Mouse (Mus musculus) neural tube, embryonic 12.5 days (tissue): ENCODE measurements around the gene Hyal1. TPM values are rescaled to one million over a fixed set of nuclear protein-coding genes. Genes with fewer than 3 reads are reported as not detected.
"Not testable (repeated sequence)": the region's sequence is repeated elsewhere in the genome, so short reads cannot be mapped to it uniquely, and the experiment has no call there.

Source experiments
- ATAC-seq: fragments of 200-750 bp; cut with Nextera tagmentation; 2 replicates; pipeline ENCODE4 v1.8.0; 2017; ENCODE audit warnings: low read depth, mild to moderate bottlenecking, moderate TSS enrichment, moderate library complexity; ENCODE audit not compliant: low FRiP score
- H3K27ac ChIP-seq: fragments of 300-500 bp; sonication (generic); 2 replicates; pipeline ENCODE4 v1.5.1; 2016
- H3K27me3 ChIP-seq: fragments of 300-500 bp; sonication (generic); replicated peaks from 2 replicates; pipeline ENCODE4 v1.6.1; 2016; ENCODE audit warnings: mild to moderate bottlenecking
- H3K36me3 ChIP-seq: fragments of 300-500 bp; sonication (generic); 2 replicates; pipeline ENCODE4 v1.6.1; 2016; ENCODE audit warnings: mild to moderate bottlenecking
- H3K4me1 ChIP-seq: fragments of 300-500 bp; sonication (generic); 2 replicates; pipeline ENCODE4 v1.6.1; 2016
- H3K4me2 ChIP-seq: fragments of 300-500 bp; sonication (generic); replicated peaks from 2 replicates; pipeline ENCODE4 v1.6.1; 2016; ENCODE audit warnings: mild to moderate bottlenecking
- H3K4me3 ChIP-seq: fragments of 300-500 bp; sonication (generic); 2 replicates; pipeline ENCODE4 v1.5.1; 2016
- H3K9ac ChIP-seq: fragments of 300-500 bp; sonication (generic); 2 replicates; pipeline ENCODE4 v1.6.1; 2016; ENCODE audit warnings: mild to moderate bottlenecking
- H3K9me3 ChIP-seq: fragments of 300-500 bp; sonication (generic); 2 replicates; pipeline ENCODE4 v1.6.1; 2016; ENCODE audit warnings: mild to moderate bottlenecking
- whole genome bisulfite sequencing: fragments of 180-500 bp; shearing (Covaris S2); methylation state at CpG from one replicate; pipeline ENCODE4 v1.1.7; 2016; 5-methylcytosine and 5-hydroxymethylcytosine counted together
- polyA plus RNA-seq: library from polyadenylated mRNA; unstranded; fragments of >200 nt; fragmentation: Nextera tagmentation; extraction: Ambion mirVana; gene quantifications from 2 replicates; pipeline ENCODE4 v1.2.1, GENCODE M21; 2016

Gene Hyal1
- polyA plus RNA-seq, 1 experiment from 2014 or later = 7.5 TPM

GRCm38 (mm10) chr9:107567702-107568319, 8.9 kb upstream of the Hyal1 start, which contains the start of gene Hyal2:
Hyal2 (plus strand) TSS chr9:107567945.
- peaks cover 57% of the 10 kb centered on the region for H3K4me1 ChIP-seq
- no peak for ATAC-seq
- peak within 1 kb of the TSS; percentile 90 for H3K4me2 ChIP-seq
- H3K4me3 ChIP-seq = peak within 1 kb of the TSS; percentile 60
- H3K36me3 ChIP-seq = peaks cover 37% of the 10 kb centered on the region
- H3K27me3 ChIP-seq = no peaks in the 10 kb centered on the region
- 6% methylated on average over 18 of the region's 18 CpGs for WGBS
- peak within 1 kb of the TSS; percentile 72 for H3K9ac ChIP-seq
- no peaks in the 10 kb centered on the region for H3K9me3 ChIP-seq
- H3K27ac ChIP-seq = peak within 1 kb of the TSS; percentile 51

- H3K27me3 ChIP-seq = no peaks in the 10 kb centered on the region
- H3K27ac ChIP-seq = peak overlapping the region; percentile 51
- under 1% methylated on average over 41 of the region's 41 CpGs for WGBS
- H3K4me2 ChIP-seq = peak overlapping the region; percentile 90
- peaks cover 44% of the 10 kb centered on the region for H3K36me3 ChIP-seq
- H3K9me3 ChIP-seq = no peaks in the 10 kb centered on the region
- peak; percentile 88 for ATAC-seq
- H3K4me3 ChIP-seq = peak overlapping the region; percentile 60
- peaks cover 53% of the 10 kb centered on the region for H3K4me1 ChIP-seq
- H3K9ac ChIP-seq = peak overlapping the region; percentile 72
Observed at GRCm38 (mm10) chr9:107568331-107569261, 8.1 kb upstream of the Hyal1 start.

- no peaks in the 10 kb centered on the region for H3K27me3 ChIP-seq
- H3K4me1 ChIP-seq = peaks cover 46% of the 10 kb centered on the region
- H3K4me2 ChIP-seq = peak overlapping the region; percentile 90
- H3K36me3 ChIP-seq = peaks cover 49% of the 10 kb centered on the region
- H3K9me3 ChIP-seq = no peaks in the 10 kb centered on the region
- H3K4me3 ChIP-seq = peak overlapping the region; percentile 60
- under 1% methylated on average over 23 of the region's 23 CpGs for WGBS
- peak overlapping the region; percentile 72 for H3K9ac ChIP-seq
- peak overlapping the region; percentile 51; the same call in 1 of the 2 replicates for H3K27ac ChIP-seq
- ATAC-seq = peak; percentile 46
Observed at GRCm38 (mm10) chr9:107569270-107569669, 7.5 kb upstream of the Hyal1 start.

- Histone ChIP-seq H3K36me3 (peaks cover 53% of the 10 kb centered on the region), H3K27me3 (no peaks in the 10 kb centered on the region), H3K4me1 (peaks cover 45% of the 10 kb centered on the region), H3K4me2 (peak overlapping the region; percentile 90), H3K4me3 (peak overlapping the region; percentile 60), H3K9ac (peak overlapping the region; percentile 72), H3K9me3 (no peaks in the 10 kb centered on the region), H3K27ac (no peak overlapping the region)
- WGBS = 59% methylated on average over 13 of the region's 13 CpGs
- no peak for ATAC-seq
Observed at GRCm38 (mm10) chr9:107570016-107570415, 6.7 kb upstream of the Hyal1 start.

GRCm38 (mm10) chr9:107570845-107571244, 5.9 kb upstream of the Hyal1 start:
- ATAC-seq = no peak
- WGBS = 96% methylated on average over 21 of the region's 21 CpGs
- Histone ChIP-seq H3K27me3 (no peaks in the 10 kb centered on the region), H3K9me3 (no peaks in the 10 kb centered on the region), H3K9ac (no peak overlapping the region), H3K27ac (no peak overlapping the region), H3K4me1 (peaks cover 45% of the 10 kb centered on the region), H3K36me3 (peaks cover 46% of the 10 kb centered on the region), H3K4me3 (peak overlapping the region; percentile 60; the same call in 1 of the 2 replicates), H3K4me2 (peak overlapping the region; percentile 90)

- Histone ChIP-seq H3K4me2 (peak overlapping the region; percentile 90), H3K27me3 (no peaks in the 10 kb centered on the region), H3K27ac (no peak overlapping the region), H3K9me3 (no peaks in the 10 kb centered on the region), H3K9ac (no peak overlapping the region), H3K4me1 (peaks cover 53% of the 10 kb centered on the region), H3K36me3 (peaks cover 46% of the 10 kb centered on the region), H3K4me3 (no peak overlapping the region)
- ATAC-seq = no peak
- 95% methylated on average over 22 of the region's 22 CpGs for WGBS
Observed at GRCm38 (mm10) chr9:107571534-107572326, 5.0 kb upstream of the Hyal1 start.

- no peak overlapping the region for H3K4me3 ChIP-seq
- 100% methylated on average over 2 of the region's 2 CpGs for WGBS
- H3K9me3 ChIP-seq = no peaks in the 10 kb centered on the region
- 0 out of 2 replicates have a peak overlapping the region, but pooled peaks have one; percentile 24 for H3K4me2 ChIP-seq
- no peaks in the 10 kb centered on the region for H3K27me3 ChIP-seq
- H3K9ac ChIP-seq = no peak overlapping the region
- H3K4me1 ChIP-seq = peaks cover 55% of the 10 kb centered on the region
- H3K27ac ChIP-seq = no peak overlapping the region
- ATAC-seq = no peak
- H3K36me3 ChIP-seq = peaks cover 46% of the 10 kb centered on the region
Observed at GRCm38 (mm10) chr9:107572327-107572662, 4.4 kb upstream of the Hyal1 start.

GRCm38 (mm10) chr9:107573774-107574173, 3.0 kb upstream of the Hyal1 start:
- not testable (repeated sequence) for H3K9me3 ChIP-seq, H3K9ac ChIP-seq, H3K4me2 ChIP-seq, H3K27ac ChIP-seq, H3K27me3 ChIP-seq, ATAC-seq, H3K4me3 ChIP-seq
- Histone ChIP-seq H3K36me3 (peaks cover 46% of the 10 kb centered on the region), H3K4me1 (peaks cover 47% of the 10 kb centered on the region)
- WGBS = 82% methylated on average over 6 of the region's 6 CpGs

GRCm38 (mm10) chr9:107575579-107576356, 959 bp upstream of the Hyal1 start:
- no peak for ATAC-seq
- H3K4me2 ChIP-seq = no peak overlapping the region
- H3K27me3 ChIP-seq = no peaks in the 10 kb centered on the region
- H3K4me1 ChIP-seq = peaks cover 44% of the 10 kb centered on the region
- H3K9me3 ChIP-seq = no peaks in the 10 kb centered on the region
- H3K4me3 ChIP-seq = no peak overlapping the region
- no peak overlapping the region for H3K9ac ChIP-seq
- 90% methylated on average over 14 of the region's 14 CpGs for WGBS
- H3K27ac ChIP-seq = no peak overlapping the region
- peaks cover 40% of the 10 kb centered on the region for H3K36me3 ChIP-seq

GRCm38 (mm10) chr9:107577871-107578270, 1.1 kb downstream of the Hyal1 start:
- H3K27me3 ChIP-seq = no peaks in the 10 kb centered on the region
- 95% methylated on average over 10 of the region's 10 CpGs for WGBS
- peaks cover 43% of the 10 kb centered on the region for H3K4me1 ChIP-seq
- no peak overlapping the region for H3K27ac ChIP-seq
- 0 out of 2 replicates have a peak overlapping the region, but pooled peaks have one; percentile 8 for H3K9ac ChIP-seq
- H3K4me2 ChIP-seq = 0 out of 2 replicates have a peak overlapping the region, but pooled peaks have one; percentile 54
- H3K36me3 ChIP-seq = peaks cover 22% of the 10 kb centered on the region
- ATAC-seq = no peak
- H3K4me3 ChIP-seq = no peak overlapping the region
- no peaks in the 10 kb centered on the region for H3K9me3 ChIP-seq

GRCm38 (mm10) chr9:107578587-107578986, 1.9 kb downstream of the Hyal1 start, which contains the start of gene Naa80:
Naa80 (plus strand) TSS chr9:107578887.
- no peak within 1 kb of the TSS for H3K4me3 ChIP-seq
- H3K36me3 ChIP-seq = peaks cover 21% of the 10 kb centered on the region
- no peaks in the 10 kb centered on the region for H3K27me3 ChIP-seq
- no peaks in the 10 kb centered on the region for H3K9me3 ChIP-seq
- H3K9ac ChIP-seq = 0 out of 2 replicates have a peak within 1 kb of the TSS, but pooled peaks have one; percentile 8
- peaks cover 43% of the 10 kb centered on the region for H3K4me1 ChIP-seq
- WGBS = 81% methylated on average over 3 of the region's 3 CpGs
- H3K27ac ChIP-seq = no peak within 1 kb of the TSS
- ATAC-seq = no peak
- H3K4me2 ChIP-seq = peak within 1 kb of the TSS; percentile 95; the same call in 1 of the 2 replicates
